23 mouse cellular contexts compared by ENCODE assay signal in genomic region chr1:162886138-162886816, GRCm38 (mm10). TPM values are rescaled to one million over a fixed set of nuclear protein-coding genes. Genes with fewer than 3 reads are reported as not detected.
A peak's percentile ranks its signal among the peaks of the same experiment; 100 is the strongest.
DNase-seq lines count a peak whose midpoint lies in the region; ATAC-seq and TF ChIP-seq lines count a peak whose summit lies in the region.
"Had no signal": no experiment of that assay in that cellular context is flagged by ENCODE, and none has a peak within 500 bp of the region (broad histone marks: within the 10 kb centered on the region; RNA-seq: fewer than 3 reads in every experiment).

No protein-coding gene starts in this region.

- H3K36me3 ChIP-seq in kidney, embryonic 16.5 days (ENCODE audit: insufficient read depth, low read length) = no peaks in the 10 kb centered on the region
- H3K36me3 ChIP-seq in lung, embryonic 16.5 days (ENCODE audit: control insufficient read depth, insufficient read depth, low read length) = no peaks in the 10 kb centered on the region; the same call in 1 of the 2 replicates
- no peaks in the 10 kb centered on the region for H3K36me3 ChIP-seq in intestine, embryonic 16.5 days (ENCODE audit: control insufficient read depth, insufficient read depth, low read length)
- H3K36me3 ChIP-seq in stomach, postnatal 0 days (ENCODE audit: control insufficient read depth, insufficient read depth, low read length) = no peaks in the 10 kb centered on the region
- no peaks in the 10 kb centered on the region for H3K36me3 ChIP-seq in hindbrain, embryonic 13.5 days
- H3K36me3 ChIP-seq: heart, embryonic 15.5 days; limb, embryonic 15.5 days; lung, embryonic 15.5 days; midbrain, embryonic 12.5 days had no signal

- peak; percentile 78; the same call in 1 of the 2 replicates for ATAC-seq in kidney, embryonic 16.5 days (ENCODE audit: low FRiP score, low TSS enrichment)
- 0 out of 2 replicates have a peak, but pooled peaks have one; percentile 46 for ATAC-seq in lung, embryonic 16.5 days (ENCODE audit: low read depth)
- peak; percentile 96 for ATAC-seq in intestine, embryonic 16.5 days
- peak; percentile 77 for ATAC-seq in stomach, postnatal 0 days (ENCODE audit: low FRiP score, low TSS enrichment)
- ATAC-seq in hindbrain, embryonic 13.5 days (ENCODE audit: low FRiP score) = no peak
- ATAC-seq: activated CD4-positive, CD25-positive, alpha-beta regulatory T cell, adult 4 months; forebrain, embryonic 13.5 days had no signal

- TF ChIP-seq CTCF in stomach, postnatal 0 days (IDR thresholded peaks at IDR 0.05; ENCODE audit: low read depth) = peak; percentile 24; the same call in 1 of the 2 replicates

- H3K4me3 ChIP-seq in kidney, embryonic 16.5 days (ENCODE audit: low read length) = no peak overlapping the region
- no peak overlapping the region for H3K4me3 ChIP-seq in lung, embryonic 16.5 days (ENCODE audit: low read length)
- peak overlapping the region; percentile 19; the same call in 1 of the 2 replicates for H3K4me3 ChIP-seq in intestine, embryonic 16.5 days (ENCODE audit: low read length)
- H3K4me3 ChIP-seq in stomach, postnatal 0 days (ENCODE audit: low read depth, low read length) = no peak overlapping the region
- H3K4me3 ChIP-seq in hindbrain, embryonic 13.5 days = no peak overlapping the region
- H3K4me3 ChIP-seq: forebrain, embryonic 13.5 days; gastrocnemius, adult 2 months; heart, embryonic 15.5 days; left cerebral cortex, adult 2 months; limb, embryonic 15.5 days; lung, embryonic 15.5 days; midbrain, embryonic 12.5 days had no signal

- no peaks in the 10 kb centered on the region for H3K27me3 ChIP-seq in kidney, embryonic 16.5 days (ENCODE audit: insufficient read depth, low read length)
- H3K27me3 ChIP-seq in lung, embryonic 16.5 days (ENCODE audit: control insufficient read depth, insufficient read depth, low read depth, low read length) = no peaks in the 10 kb centered on the region
- no peaks in the 10 kb centered on the region for H3K27me3 ChIP-seq in intestine, embryonic 16.5 days (replicated peaks; ENCODE audit: control insufficient read depth, insufficient read depth, low read length)
- no peaks in the 10 kb centered on the region for H3K27me3 ChIP-seq in stomach, postnatal 0 days (ENCODE audit: control insufficient read depth, insufficient read depth, low read length)
- H3K27me3 ChIP-seq in hindbrain, embryonic 13.5 days = no peaks in the 10 kb centered on the region
- H3K27me3 ChIP-seq: forebrain, embryonic 13.5 days; heart, embryonic 15.5 days; limb, embryonic 15.5 days; lung, embryonic 15.5 days; midbrain, embryonic 12.5 days had no signal

- DNase-seq in kidney, postnatal 36 days = no peak
- no peak for DNase-seq in lung, adult 18-20 months
- no peak for DNase-seq in stomach, postnatal 0 days (ENCODE audit: low spot score)
- no peak for DNase-seq in frontal cortex, postnatal 10 days (ENCODE audit: low spot score in 2 of 2)
- DNase-seq: adrenal gland, adult 8-10 months; cerebellum, adult 9-10 months; gastrocnemius, adult 2 months; heart, postnatal 36 days; kidney, adult 11 months; layer of hippocampus, adult 9-11 months; thymus, postnatal 25 days had no signal

- H3K4me2 ChIP-seq in kidney, embryonic 16.5 days (replicated peaks; ENCODE audit: low read depth, low read length) = 0 out of 2 replicates have a peak overlapping the region, but pooled peaks have one; percentile 10
- no peak overlapping the region for H3K4me2 ChIP-seq in lung, embryonic 16.5 days (ENCODE audit: low read depth, low read length)
- H3K4me2 ChIP-seq in intestine, embryonic 16.5 days (ENCODE audit: low read depth, low read length) = peak overlapping the region; percentile 34; the same call in 1 of the 2 replicates
- H3K4me2 ChIP-seq in stomach, postnatal 0 days (replicated peaks; ENCODE audit: low read depth) = no peak overlapping the region
- H3K4me2 ChIP-seq in hindbrain, embryonic 13.5 days = no peak overlapping the region
- H3K4me2 ChIP-seq: forebrain, embryonic 13.5 days; heart, embryonic 15.5 days; hindbrain, embryonic 14.5 days; limb, embryonic 15.5 days; lung, embryonic 15.5 days; midbrain, embryonic 12.5 days had no signal

- H3K9me3 ChIP-seq in kidney, embryonic 16.5 days (ENCODE audit: low read length) = no peaks in the 10 kb centered on the region
- no peaks in the 10 kb centered on the region for H3K9me3 ChIP-seq in lung, embryonic 16.5 days (ENCODE audit: control insufficient read depth, low read length)
- no peaks in the 10 kb centered on the region for H3K9me3 ChIP-seq in intestine, embryonic 16.5 days (ENCODE audit: control insufficient read depth, low read length)
- no peaks in the 10 kb centered on the region for H3K9me3 ChIP-seq in stomach, postnatal 0 days (ENCODE audit: control insufficient read depth, low read length)
- H3K9me3 ChIP-seq in hindbrain, embryonic 13.5 days = no peaks in the 10 kb centered on the region
- H3K9me3 ChIP-seq: forebrain, embryonic 13.5 days; heart, embryonic 15.5 days; limb, embryonic 15.5 days; lung, embryonic 15.5 days; midbrain, embryonic 12.5 days had no signal

- H3K4me1 ChIP-seq in kidney, embryonic 16.5 days (ENCODE audit: insufficient read depth, low read length) = no peaks in the 10 kb centered on the region
- 0 out of 2 replicates have a peak, but pooled peaks cover 2% of the 10 kb centered on the region for H3K4me1 ChIP-seq in lung, embryonic 16.5 days (replicated peaks; ENCODE audit: control insufficient read depth, insufficient read depth, low read length)
- H3K4me1 ChIP-seq in intestine, embryonic 16.5 days (ENCODE audit: control insufficient read depth, insufficient read depth, low read length) = no peaks in the 10 kb centered on the region
- no peaks in the 10 kb centered on the region for H3K4me1 ChIP-seq in stomach, postnatal 0 days (replicated peaks; ENCODE audit: control insufficient read depth, insufficient read depth)
- no peaks in the 10 kb centered on the region for H3K4me1 ChIP-seq in hindbrain, embryonic 13.5 days (replicated peaks)
- H3K4me1 ChIP-seq: forebrain, embryonic 13.5 days; heart, embryonic 15.5 days; limb, embryonic 15.5 days; lung, embryonic 15.5 days; midbrain, embryonic 12.5 days had no signal

- TF ChIP-seq EP300 in stomach, postnatal 0 days (optimal IDR thresholded peaks at IDR 0.05) = no peak

- 79% methylated on average over 11 of the region's 11 CpGs for WGBS in kidney, embryonic 16.5 days
- WGBS in lung, embryonic 16.5 days = 68% methylated on average over 11 of the region's 11 CpGs
- 63% methylated on average over 11 of the region's 11 CpGs for WGBS in intestine, embryonic 16.5 days
- 66% methylated on average over 11 of the region's 11 CpGs for WGBS in stomach, postnatal 0 days
- 88% methylated on average over 11 of the region's 11 CpGs for WGBS in hindbrain, embryonic 13.5 days

- no peak overlapping the region for H3K9ac ChIP-seq in kidney, embryonic 16.5 days (replicated peaks; ENCODE audit: low read length)
- no peak overlapping the region for H3K9ac ChIP-seq in lung, embryonic 16.5 days (ENCODE audit: low read length)
- H3K9ac ChIP-seq in intestine, embryonic 16.5 days (ENCODE audit: low read depth, low read length) = no peak overlapping the region
- H3K9ac ChIP-seq in stomach, postnatal 0 days (ENCODE audit: low read length) = no peak overlapping the region
- no peak overlapping the region for H3K9ac ChIP-seq in hindbrain, embryonic 13.5 days
- H3K9ac ChIP-seq: forebrain, embryonic 13.5 days; heart, embryonic 15.5 days; hindbrain, embryonic 14.5 days; limb, embryonic 15.5 days; lung, embryonic 15.5 days; midbrain, embryonic 12.5 days had no signal

- H3K27ac ChIP-seq in kidney, embryonic 16.5 days (ENCODE audit: low read length) = no peak overlapping the region
- no peak overlapping the region for H3K27ac ChIP-seq in lung, embryonic 16.5 days (ENCODE audit: low read length)
- peak overlapping the region; percentile 72 for H3K27ac ChIP-seq in intestine, embryonic 16.5 days (ENCODE audit: low read length)
- H3K27ac ChIP-seq in stomach, postnatal 0 days (replicated peaks) = no peak overlapping the region
- no peak overlapping the region for H3K27ac ChIP-seq in hindbrain, embryonic 13.5 days
- H3K27ac ChIP-seq: forebrain, embryonic 13.5 days; gastrocnemius, adult 2 months; heart, embryonic 15.5 days; hindbrain, embryonic 14.5 days; left cerebral cortex, adult 2 months; limb, embryonic 15.5 days; lung, embryonic 15.5 days; midbrain, embryonic 12.5 days had no signal

RNA-seq across cellular contexts. Expression of gene Fmo2, which starts 12.2 kb away (rescaled TPM):
- polyA plus RNA-seq in kidney, embryonic 16.5 days (2015; fragmentation: Nextera tagmentation; extraction: Ambion mirVana) = 6.5 and 9.3 TPM in 2 replicates
- 48.3 and 70.3 TPM in 2 replicates for polyA plus RNA-seq in lung, embryonic 16.5 days (2015; fragmentation: Nextera tagmentation; extraction: Ambion mirVana)
- polyA plus RNA-seq in intestine, embryonic 16.5 days (2015; fragmentation: Nextera tagmentation; extraction: Ambion mirVana) = 2.1 and 3.4 TPM in 2 replicates
- polyA plus RNA-seq in stomach, postnatal 0 days (2015; fragmentation: Nextera tagmentation; extraction: Ambion mirVana) = 16.4 and 17.7 TPM in 2 replicates
- 0.40 and 0.42 TPM in 2 replicates for polyA plus RNA-seq in hindbrain, embryonic 13.5 days (2015; fragmentation: Nextera tagmentation; extraction: Ambion mirVana)
- polyA plus RNA-seq: activated CD4-positive, CD25-positive, alpha-beta regulatory T cell, adult 4 months; forebrain, embryonic 13.5 days had no signal

RNA-seq across cellular contexts. Expression of gene Fmo1, which starts 19.9 kb away (rescaled TPM):
- polyA plus RNA-seq in kidney, embryonic 16.5 days (2015; fragmentation: Nextera tagmentation; extraction: Ambion mirVana) = 62.7 and 65.9 TPM in 2 replicates
- 29.2 and 41.0 TPM in 2 replicates for polyA plus RNA-seq in lung, embryonic 16.5 days (2015; fragmentation: Nextera tagmentation; extraction: Ambion mirVana)
- polyA plus RNA-seq in intestine, embryonic 16.5 days (2015; fragmentation: Nextera tagmentation; extraction: Ambion mirVana) = 12.8 and 14.6 TPM in 2 replicates
- 14.7 and 18.3 TPM in 2 replicates for polyA plus RNA-seq in stomach, postnatal 0 days (2015; fragmentation: Nextera tagmentation; extraction: Ambion mirVana)
- 22.3 and 24.8 TPM in 2 replicates for polyA plus RNA-seq in hindbrain, embryonic 13.5 days (2015; fragmentation: Nextera tagmentation; extraction: Ambion mirVana)

RNA-seq across cellular contexts. Expression of gene Fmo6, which starts 51.0 kb away (rescaled TPM):
- polyA plus RNA-seq in kidney, embryonic 16.5 days (2015; fragmentation: Nextera tagmentation; extraction: Ambion mirVana) = 0.20 and 0.21 TPM in 2 replicates
- polyA plus RNA-seq in lung, embryonic 16.5 days (2015; fragmentation: Nextera tagmentation; extraction: Ambion mirVana) = not detected in 2 replicates
- polyA plus RNA-seq in intestine, embryonic 16.5 days (2015; fragmentation: Nextera tagmentation; extraction: Ambion mirVana) = not detected in 2 replicates
- 0.08 TPM in 1 of 2 replicates, not detected in the other for polyA plus RNA-seq in stomach, postnatal 0 days (2015; fragmentation: Nextera tagmentation; extraction: Ambion mirVana)
- polyA plus RNA-seq in hindbrain, embryonic 13.5 days (2015; fragmentation: Nextera tagmentation; extraction: Ambion mirVana) = not detected in 2 replicates
- polyA plus RNA-seq: activated CD4-positive, CD25-positive, alpha-beta regulatory T cell, adult 4 months; forebrain, embryonic 13.5 days; heart, embryonic 15.5 days; hindbrain, embryonic 14.5 days; lung, embryonic 15.5 days; midbrain, embryonic 12.5 days had no signal

Comparison
In these comparisons a context has a peak if more than half of its experiments do, and no peak if none do; other contexts are left out.
1. H3K4me2 ChIP-seq: peak in kidney, embryonic 16.5 days (single experiment) and intestine, embryonic 16.5 days (single experiment); none in lung, embryonic 16.5 days (single experiment), stomach, postnatal 0 days (single experiment) and hindbrain, embryonic 13.5 days (single experiment).